Mouse (Mus musculus) limb, embryonic 10.5 days (tissue): ENCODE data around the gene Mapkapk2. TPM values are rescaled to one million over a fixed set of nuclear protein-coding genes. Genes with fewer than 3 reads are reported as not detected.

Source experiments
- DNase-seq: peaks from one replicate; pipeline ENCODE4 v3.0.0-alpha.2; 2017; ENCODE audit warnings: low spot score
- H3K27ac ChIP-seq: fragments of 300-500 bp; sonication (generic); 2 replicates; pipeline ENCODE4 v1.5.1; 2016; ENCODE audit warnings: mild to moderate bottlenecking
- H3K27me3 ChIP-seq: fragments of 300-500 bp; sonication (generic); 2 replicates; pipeline ENCODE4 v1.6.1; 2016; ENCODE audit warnings: low read depth, mild to moderate bottlenecking; ENCODE audit not compliant: poor library complexity, severe bottlenecking
- H3K36me3 ChIP-seq: fragments of 300-500 bp; sonication (generic); 2 replicates; pipeline ENCODE4 v1.6.1; 2016; ENCODE audit warnings: mild to moderate bottlenecking, moderate library complexity
- H3K4me1 ChIP-seq: fragments of 300-500 bp; sonication (generic); 2 replicates; pipeline ENCODE4 v1.6.1; 2016
- H3K4me3 ChIP-seq: fragments of 300-500 bp; sonication (generic); 2 replicates; pipeline ENCODE4 v1.5.1; 2016; ENCODE audit warnings: mild to moderate bottlenecking, moderate library complexity
- H3K9me3 ChIP-seq: fragments of 300-500 bp; sonication (generic); replicated peaks from 2 replicates; pipeline ENCODE4 v1.6.1; 2016; ENCODE audit warnings: mild to moderate bottlenecking
- WGBS: fragments of 180-500 bp; shearing (Covaris S2); methylation state at CpG from one replicate; pipeline ENCODE4 v1.1.7; 2016; 5-methylcytosine and 5-hydroxymethylcytosine counted together
- polyA plus RNA-seq: library from polyadenylated mRNA; unstranded; fragments of >200 nt; fragmentation: Nextera tagmentation; extraction: Ambion mirVana; gene quantifications from 2 replicates; pipeline ENCODE4 v1.2.1, GENCODE M21; 2016

Gene Mapkapk2
- polyA plus RNA-seq, 1 experiment from 2014 or later, result 46.8 TPM

- no peak for DNase-seq
- peaks cover 75% of the 10 kb centered on the region for H3K4me1 ChIP-seq
- WGBS, result 22% methylated on average over 4 of the region's 4 CpGs
These were observed 11.5 kb downstream of the Mapkapk2 start for GRCm38 (mm10) chr1:131085957-131086739.

GRCm38 (mm10) chr1:131085272-131085671 is 12.4 kb downstream of the Mapkapk2 start:
- no peak for DNase-seq
- H3K27ac ChIP-seq, result no peak overlapping the region
- H3K36me3 ChIP-seq, result no peaks in the 10 kb centered on the region
- 73% methylated on average over 3 of the region's 3 CpGs for WGBS
- no peak overlapping the region for H3K4me3 ChIP-seq
- no peaks in the 10 kb centered on the region for H3K27me3 ChIP-seq
- peaks cover 67% of the 10 kb centered on the region for H3K4me1 ChIP-seq
- no peaks in the 10 kb centered on the region for H3K9me3 ChIP-seq

More at GRCm38 (mm10) chr1:131085957-131086739, 11.5 kb downstream of the Mapkapk2 start:
- H3K4me3 ChIP-seq, result no peak overlapping the region
- no peaks in the 10 kb centered on the region for H3K27me3 ChIP-seq
- no peaks in the 10 kb centered on the region for H3K9me3 ChIP-seq
- no peak overlapping the region for H3K27ac ChIP-seq
- no peaks in the 10 kb centered on the region for H3K36me3 ChIP-seq

- Histone ChIP-seq H3K27me3 (no peaks in the 10 kb centered on the region), H3K27ac (peak overlapping the region; percentile 46; the same call in 1 of the 2 replicates), H3K4me3 (no peak overlapping the region), H3K36me3 (no peaks in the 10 kb centered on the region), H3K4me1 (peaks cover 65% of the 10 kb centered on the region), H3K9me3 (no peaks in the 10 kb centered on the region)
- 41% methylated on average over 8 of the region's 8 CpGs for WGBS
- DNase-seq, result no peak
These were observed 13.3 kb downstream of the Mapkapk2 start for GRCm38 (mm10) chr1:131084289-131084688.

- H3K4me1 ChIP-seq, result peaks cover 65% of the 10 kb centered on the region
- DNase-seq, result no peak
- peak overlapping the region; percentile 54 for H3K27ac ChIP-seq
- no peak overlapping the region for H3K4me3 ChIP-seq
- WGBS, result 47% methylated on average over 4 of the region's 4 CpGs
- H3K9me3 ChIP-seq, result no peaks in the 10 kb centered on the region
- H3K27me3 ChIP-seq, result no peaks in the 10 kb centered on the region
- H3K36me3 ChIP-seq, result no peaks in the 10 kb centered on the region
These were observed 14.0 kb downstream of the Mapkapk2 start for GRCm38 (mm10) chr1:131083609-131084008.

GRCm38 (mm10) chr1:131083122-131083521 is 14.5 kb downstream of the Mapkapk2 start:
- H3K9me3 ChIP-seq, result no peaks in the 10 kb centered on the region
- no peaks in the 10 kb centered on the region for H3K27me3 ChIP-seq
- peaks cover 60% of the 10 kb centered on the region for H3K4me1 ChIP-seq
- H3K4me3 ChIP-seq, result no peak overlapping the region
- WGBS, result 67% methylated on average over 5 of the region's 5 CpGs
- no peak for DNase-seq
- no peaks in the 10 kb centered on the region for H3K36me3 ChIP-seq
- no peak overlapping the region for H3K27ac ChIP-seq

- Histone ChIP-seq H3K4me1 (peaks cover 42% of the 10 kb centered on the region), H3K27me3 (no peaks in the 10 kb centered on the region), H3K27ac (no peak overlapping the region), H3K9me3 (no peaks in the 10 kb centered on the region), H3K4me3 (no peak overlapping the region), H3K36me3 (peaks cover 4% of the 10 kb centered on the region; the same call in 1 of the 2 replicates)
- no peak for DNase-seq
- 94% methylated on average over 1 of the region's 1 CpGs for WGBS
These were observed 16.9 kb downstream of the Mapkapk2 start for GRCm38 (mm10) chr1:131080686-131081085.

- no peak overlapping the region for H3K27ac ChIP-seq
- no peak for DNase-seq
- no peak overlapping the region for H3K4me3 ChIP-seq
- H3K27me3 ChIP-seq, result no peaks in the 10 kb centered on the region
- WGBS, result 77% methylated on average over 4 of the region's 4 CpGs
- peaks cover 40% of the 10 kb centered on the region for H3K4me1 ChIP-seq
- H3K36me3 ChIP-seq, result peaks cover 4% of the 10 kb centered on the region; the same call in 1 of the 2 replicates
- no peaks in the 10 kb centered on the region for H3K9me3 ChIP-seq
These were observed 17.9 kb downstream of the Mapkapk2 start for GRCm38 (mm10) chr1:131079762-131080161.

GRCm38 (mm10) chr1:131078761-131079330 is 18.8 kb downstream of the Mapkapk2 start:
- no peaks in the 10 kb centered on the region for H3K27me3 ChIP-seq
- H3K4me1 ChIP-seq, result peaks cover 40% of the 10 kb centered on the region
- no peak overlapping the region for H3K4me3 ChIP-seq
- no peaks in the 10 kb centered on the region for H3K9me3 ChIP-seq
- H3K36me3 ChIP-seq, result peaks cover 4% of the 10 kb centered on the region; the same call in 1 of the 2 replicates
- H3K27ac ChIP-seq, result 0 out of 2 replicates have a peak overlapping the region, but pooled peaks have one; percentile 15
- WGBS, result 73% methylated on average over 3 of the region's 3 CpGs
- DNase-seq, result no peak

GRCm38 (mm10) chr1:131075098-131075791 is 22.4 kb downstream of the Mapkapk2 start:
- DNase-seq, result no peak
- peaks cover 50% of the 10 kb centered on the region for H3K4me1 ChIP-seq

GRCm38 (mm10) chr1:131074524-131074938 is 23.1 kb downstream of the Mapkapk2 start:
- H3K9me3 ChIP-seq, result no peaks in the 10 kb centered on the region
- H3K27ac ChIP-seq, result no peak overlapping the region
- 88% methylated on average over 8 of the region's 8 CpGs for WGBS
- H3K27me3 ChIP-seq, result no peaks in the 10 kb centered on the region
- peaks cover 4% of the 10 kb centered on the region; the same call in 1 of the 2 replicates for H3K36me3 ChIP-seq
- H3K4me1 ChIP-seq, result peaks cover 46% of the 10 kb centered on the region
- DNase-seq, result no peak
- H3K4me3 ChIP-seq, result no peak overlapping the region

More at GRCm38 (mm10) chr1:131075098-131075791, 22.4 kb downstream of the Mapkapk2 start:
- Histone ChIP-seq H3K4me3 (no peak overlapping the region), H3K36me3 (peaks cover 4% of the 10 kb centered on the region; the same call in 1 of the 2 replicates), H3K9me3 (no peaks in the 10 kb centered on the region), H3K27me3 (no peaks in the 10 kb centered on the region), H3K27ac (no peak overlapping the region)
- 90% methylated on average over 7 of the region's 7 CpGs for WGBS

GRCm38 (mm10) chr1:131072376-131072990 is 25.1 kb downstream of the Mapkapk2 start:
- Histone ChIP-seq H3K27ac (no peak overlapping the region), H3K9me3 (no peaks in the 10 kb centered on the region), H3K4me3 (no peak overlapping the region), H3K4me1 (peaks cover 36% of the 10 kb centered on the region), H3K36me3 (peaks cover 12% of the 10 kb centered on the region), H3K27me3 (no peaks in the 10 kb centered on the region)
- DNase-seq, result no peak
- 91% methylated on average over 7 of the region's 7 CpGs for WGBS

GRCm38 (mm10) chr1:131069010-131069409 is 28.6 kb downstream of the Mapkapk2 start:
- WGBS, result 90% methylated on average over 7 of the region's 7 CpGs
- H3K4me3 ChIP-seq, result no peak overlapping the region
- H3K36me3 ChIP-seq, result peaks cover 14% of the 10 kb centered on the region
- no peak overlapping the region for H3K27ac ChIP-seq
- H3K27me3 ChIP-seq, result no peaks in the 10 kb centered on the region
- H3K4me1 ChIP-seq, result peaks cover 29% of the 10 kb centered on the region
- H3K9me3 ChIP-seq, result no peaks in the 10 kb centered on the region
- DNase-seq, result no peak
